Mouse (Mus musculus): ENCODE results near the gene Atg10. TPM values are rescaled to one million over a fixed set of nuclear protein-coding genes. Genes with fewer than 3 reads are reported as not detected.

The Atg10 gene
- polyA plus RNA-seq, 1 experiment from 2014 or later, result 21.5 TPM

- Histone ChIP-seq H3K27me3 (no peaks in the 10 kb centered on the region), H3K27ac (replicated peaks) (no peak overlapping the region), H3K4me1 (replicated peaks) (no peaks in the 10 kb centered on the region), H3K4me3 (no peak overlapping the region), H3K9me3 (no peaks in the 10 kb centered on the region), H3K9ac (no peak overlapping the region), H3K36me3 (no peaks in the 10 kb centered on the region), H3K4me2 (no peak overlapping the region)
- 82% methylated on average over 5 of the region's 5 CpGs for WGBS
- no peak for ATAC-seq (ENCODE audit: low read depth)
Observed at GRCm38 (mm10) chr13:91156308-91156707, 67.5 kb downstream of the Atg10 start.

- ATAC-seq (ENCODE audit: low read depth), result no peak
- WGBS, result 76% methylated on average over 4 of the region's 4 CpGs
- H3K9ac ChIP-seq, result no peak overlapping the region
- H3K4me1 ChIP-seq (replicated peaks), result no peaks in the 10 kb centered on the region
- H3K4me2 ChIP-seq, result no peak overlapping the region
- H3K9me3 ChIP-seq, result no peaks in the 10 kb centered on the region
- H3K36me3 ChIP-seq, result no peaks in the 10 kb centered on the region
- H3K27ac ChIP-seq (replicated peaks), result no peak overlapping the region
- no peaks in the 10 kb centered on the region for H3K27me3 ChIP-seq
- H3K4me3 ChIP-seq, result no peak overlapping the region
Observed at GRCm38 (mm10) chr13:91155429-91156207, 68.2 kb downstream of the Atg10 start.

- 82% methylated on average over 7 of the region's 7 CpGs for WGBS
- Histone ChIP-seq H3K9ac (no peak overlapping the region), H3K36me3 (no peaks in the 10 kb centered on the region)
Observed at GRCm38 (mm10) chr13:91154622-91155021, 69.1 kb downstream of the Atg10 start.

GRCm38 (mm10) chr13:91136337-91136736 is 87.4 kb downstream of the Atg10 start:
- H3K4me1 ChIP-seq (replicated peaks), result no peaks in the 10 kb centered on the region
- no peaks in the 10 kb centered on the region for H3K27me3 ChIP-seq
- H3K27ac ChIP-seq (replicated peaks), result no peak overlapping the region
- H3K36me3 ChIP-seq, result no peaks in the 10 kb centered on the region
- no peak for ATAC-seq (ENCODE audit: low read depth)
- H3K9ac ChIP-seq, result no peak overlapping the region
- H3K4me3 ChIP-seq, result no peak overlapping the region
- H3K9me3 ChIP-seq, result no peaks in the 10 kb centered on the region
- H3K4me2 ChIP-seq, result no peak overlapping the region

More at GRCm38 (mm10) chr13:91154622-91155021, 69.1 kb downstream of the Atg10 start:
- no peaks in the 10 kb centered on the region for H3K27me3 ChIP-seq
- no peaks in the 10 kb centered on the region for H3K4me1 ChIP-seq (replicated peaks)
- H3K4me3 ChIP-seq, result no peak overlapping the region
- ATAC-seq (ENCODE audit: low read depth), result no peak
- H3K9me3 ChIP-seq, result no peaks in the 10 kb centered on the region
- no peak overlapping the region for H3K4me2 ChIP-seq
- H3K27ac ChIP-seq (replicated peaks), result no peak overlapping the region

- Histone ChIP-seq H3K27me3 (no peaks in the 10 kb centered on the region), H3K4me2 (no peak overlapping the region), H3K9me3 (no peaks in the 10 kb centered on the region), H3K36me3 (no peaks in the 10 kb centered on the region), H3K4me1 (replicated peaks) (peaks cover 9% of the 10 kb centered on the region), H3K4me3 (no peak overlapping the region), H3K9ac (no peak overlapping the region), H3K27ac (replicated peaks) (no peak overlapping the region)
- 78% methylated on average over 5 of the region's 5 CpGs for WGBS
- no peak for ATAC-seq (ENCODE audit: low read depth)
Observed at GRCm38 (mm10) chr13:91133334-91133890, 90.4 kb downstream of the Atg10 start.

- Histone ChIP-seq H3K4me3 (no peak overlapping the region), H3K4me1 (replicated peaks) (peaks cover 10% of the 10 kb centered on the region), H3K4me2 (peak overlapping the region; percentile 24; the same call in 1 of the 2 replicates), H3K9me3 (no peaks in the 10 kb centered on the region), H3K27me3 (no peaks in the 10 kb centered on the region), H3K9ac (no peak overlapping the region), H3K36me3 (no peaks in the 10 kb centered on the region), H3K27ac (replicated peaks) (peak overlapping the region; percentile 75)
- WGBS, result 6% methylated on average over 7 of the region's 7 CpGs
- peak; percentile 90 for ATAC-seq (ENCODE audit: low read depth)
Observed at GRCm38 (mm10) chr13:91129071-91129470, 94.7 kb downstream of the Atg10 start.

GRCm38 (mm10) chr13:91128581-91128980 is 95.2 kb downstream of the Atg10 start:
- ATAC-seq (ENCODE audit: low read depth), result peak; percentile 56
- Histone ChIP-seq H3K4me2 (peak overlapping the region; percentile 24; the same call in 1 of the 2 replicates), H3K9ac (peak overlapping the region; percentile 42), H3K4me1 (replicated peaks) (peaks cover 10% of the 10 kb centered on the region), H3K27me3 (no peaks in the 10 kb centered on the region), H3K36me3 (no peaks in the 10 kb centered on the region), H3K27ac (replicated peaks) (peak overlapping the region; percentile 75), H3K4me3 (no peak overlapping the region), H3K9me3 (no peaks in the 10 kb centered on the region)
- WGBS, result 19% methylated on average over 1 of the region's 1 CpGs

- no peaks in the 10 kb centered on the region for H3K4me1 ChIP-seq (replicated peaks)
- H3K27ac ChIP-seq (replicated peaks), result no peak overlapping the region
- no peak overlapping the region for H3K4me2 ChIP-seq
- no peak overlapping the region for H3K4me3 ChIP-seq
- H3K9ac ChIP-seq, result no peak overlapping the region
- ATAC-seq (ENCODE audit: low read depth), result no peak
- WGBS, result 94% methylated on average over 4 of the region's 4 CpGs
- 0 out of 2 replicates have a peak, but pooled peaks cover 3% of the 10 kb centered on the region for H3K9me3 ChIP-seq
- H3K27me3 ChIP-seq, result no peaks in the 10 kb centered on the region
- H3K36me3 ChIP-seq, result no peaks in the 10 kb centered on the region
Observed at GRCm38 (mm10) chr13:91118156-91118555, 105.6 kb downstream of the Atg10 start.

GRCm38 (mm10) chr13:91114880-91115279 is 108.9 kb downstream of the Atg10 start:
- Histone ChIP-seq H3K9ac (no peak overlapping the region), H3K36me3 (no peaks in the 10 kb centered on the region), H3K4me3 (no peak overlapping the region), H3K9me3 (0 out of 2 replicates have a peak, but pooled peaks cover 3% of the 10 kb centered on the region), H3K27me3 (no peaks in the 10 kb centered on the region), H3K4me1 (replicated peaks) (no peaks in the 10 kb centered on the region), H3K27ac (replicated peaks) (no peak overlapping the region), H3K4me2 (no peak overlapping the region)
- ATAC-seq (ENCODE audit: low read depth), result no peak
- WGBS, result 92% methylated on average over 3 of the region's 3 CpGs

- WGBS, result 95% methylated on average over 9 of the region's 9 CpGs
- Histone ChIP-seq H3K36me3 (no peaks in the 10 kb centered on the region), H3K9me3 (no peaks in the 10 kb centered on the region), H3K27ac (replicated peaks) (no peak overlapping the region), H3K4me3 (no peak overlapping the region), H3K9ac (no peak overlapping the region), H3K27me3 (no peaks in the 10 kb centered on the region), H3K4me2 (no peak overlapping the region), H3K4me1 (replicated peaks) (no peaks in the 10 kb centered on the region)
- no peak for ATAC-seq (ENCODE audit: low read depth)
Observed at GRCm38 (mm10) chr13:91107308-91107946, 116.3 kb downstream of the Atg10 start.

GRCm38 (mm10) chr13:91102238-91102637 is 121.5 kb downstream of the Atg10 start:
- no peaks in the 10 kb centered on the region for H3K27me3 ChIP-seq
- H3K36me3 ChIP-seq, result no peaks in the 10 kb centered on the region
- H3K4me2 ChIP-seq, result no peak overlapping the region
- H3K4me3 ChIP-seq, result no peak overlapping the region
- H3K9ac ChIP-seq, result no peak overlapping the region
- 90% methylated on average over 3 of the region's 3 CpGs for WGBS
- no peaks in the 10 kb centered on the region for H3K4me1 ChIP-seq (replicated peaks)
- H3K9me3 ChIP-seq, result no peaks in the 10 kb centered on the region; the same call in 1 of the 2 replicates
- no peak for ATAC-seq (ENCODE audit: low read depth)
- H3K27ac ChIP-seq (replicated peaks), result no peak overlapping the region

- WGBS, result 84% methylated on average over 5 of the region's 5 CpGs
- Histone ChIP-seq H3K4me3 (no peak overlapping the region), H3K27ac (replicated peaks) (no peak overlapping the region), H3K4me1 (replicated peaks) (no peaks in the 10 kb centered on the region), H3K9ac (no peak overlapping the region), H3K4me2 (no peak overlapping the region), H3K9me3 (no peaks in the 10 kb centered on the region; the same call in 1 of the 2 replicates), H3K36me3 (no peaks in the 10 kb centered on the region), H3K27me3 (no peaks in the 10 kb centered on the region)
- ATAC-seq (ENCODE audit: low read depth), result no peak
Observed at GRCm38 (mm10) chr13:91100417-91100816, 123.4 kb downstream of the Atg10 start.

Data from neural tube, embryonic 13.5 days (tissue).